Mouse (Mus musculus) gastrocnemius, adult 2 months (tissue): ENCODE results near the gene Tmc4. TPM values are rescaled to one million over a fixed set of nuclear protein-coding genes. Genes with fewer than 3 reads are reported as not detected.

Source experiments
- DNase-seq: peaks from one replicate; pipeline ENCODE4 v3.0.0; 2022
- H3K27ac ChIP-seq: fragments of 200-600 bp; 2 replicates; pipeline ENCODE4 v1.8.1; 2022; ENCODE audit warnings: mild to moderate bottlenecking
- H3K4me3 ChIP-seq: fragments of 200-600 bp; 2 replicates; pipeline ENCODE4 v1.8.1; 2022; ENCODE audit warnings: mild to moderate bottlenecking, moderate library complexity
- CTCF ChIP-seq: fragments of 200-600 bp; IDR thresholded peaks from 2 replicates; pipeline ENCODE4 v1.8.1; 2022; ENCODE audit warnings: antibody characterized with exemption, mild to moderate bottlenecking, moderate library complexity
- intact Hi-C: fragments of 180-260 bp; cut with DNase I; formaldehyde crosslinking; loops from one replicate; pipeline ENCODE4 v1.15.1; 2025
- total RNA-seq, 2 experiments: library from RNA; stranded (reverse); gene quantifications; 2 replicates each; pipeline ENCODE4 v1.2.3; 2021

Gene Tmc4
- total RNA-seq, 2 experiments from 2014 or later, result 0.38 to 1.3 TPM

GRCm38 (mm10) chr7:3704475-3704874, 27.1 kb upstream of the Tmc4 start:
- intact Hi-C loops, result loop anchor here (10.0 kb wide), 1 partner anchor 730 kb away; no protein-coding TSS in a partner anchor
- no peak for DNase-seq
- Histone ChIP-seq H3K27ac (peak overlapping the region; percentile 95), H3K4me3 (peak overlapping the region; percentile 83)
- TF ChIP-seq CTCF, result no peak

- TF ChIP-seq CTCF, result peak; percentile 35
- intact Hi-C loops, result loop anchor here (10.0 kb wide), 1 partner anchor 731 kb away; no protein-coding TSS in a partner anchor
- DNase-seq, result peak; percentile 97
- Histone ChIP-seq H3K4me3 (peak within 1 kb of the TSS; percentile 83), H3K27ac (peak within 1 kb of the TSS; percentile 95)
These were observed 26.6 kb upstream of the Tmc4 start, which contains the start of gene Rps9 for GRCm38 (mm10) chr7:3703879-3704441. Gene Rps9 (plus strand): TSS chr7:3703993.

GRCm38 (mm10) chr7:3703148-3703878, 26.0 kb upstream of the Tmc4 start:
- peak overlapping the region; percentile 95 for H3K27ac ChIP-seq
- peak overlapping the region; percentile 83 for H3K4me3 ChIP-seq
- no peak for TF ChIP-seq CTCF
- DNase-seq, result no peak
- intact Hi-C loops, result loop anchor here (10.0 kb wide), 1 partner anchor 731 kb away; no protein-coding TSS in a partner anchor

- Histone ChIP-seq H3K27ac (no peak overlapping the region), H3K4me3 (no peak overlapping the region)
- no peak for DNase-seq
- intact Hi-C loops, result no loop called here
- TF ChIP-seq CTCF, result no peak
These were observed 21.1 kb upstream of the Tmc4 start for GRCm38 (mm10) chr7:3698471-3698870.

GRCm38 (mm10) chr7:3694949-3695305, 17.6 kb upstream of the Tmc4 start:
- H3K4me3 ChIP-seq, result peak overlapping the region; percentile 76
- H3K27ac ChIP-seq, result peak overlapping the region; percentile 98
- intact Hi-C loops, result loop anchor here (5.0 kb wide), 2 partner anchors 48 to 68 kb away; partner anchors contain the start of genes Cnot3, Prpf31 and Tfpt
- peak; percentile 43 for DNase-seq

- intact Hi-C loops, result loop anchor here (5.0 kb wide), 2 partner anchors 47 to 67 kb away; partner anchors contain the start of genes Cnot3, Prpf31 and Tfpt
These were observed 17.0 kb upstream of the Tmc4 start for GRCm38 (mm10) chr7:3694076-3694948.

GRCm38 (mm10) chr7:3693809-3694075, 16.4 kb upstream of the Tmc4 start:
- no peak for DNase-seq
- H3K27ac ChIP-seq, result peak overlapping the region; percentile 98
- intact Hi-C loops, result loop anchor here (2.0 to 5.0 kb wide), 3 partner anchors 29 to 66 kb away; partner anchors contain the start of genes Cnot3, Leng1, Prpf31 and Tfpt
- no peak for TF ChIP-seq CTCF
- peak overlapping the region; percentile 76 for H3K4me3 ChIP-seq

More at GRCm38 (mm10) chr7:3694076-3694948, 17.0 kb upstream of the Tmc4 start:
- peak overlapping the region; percentile 76 for H3K4me3 ChIP-seq
- no peak for TF ChIP-seq CTCF
- DNase-seq, result peak; percentile 71
- H3K27ac ChIP-seq, result peak overlapping the region; percentile 98

GRCm38 (mm10) chr7:3692987-3693808, 15.8 kb upstream of the Tmc4 start, which contains the start of gene Mboat7:
Gene Mboat7 (minus strand): TSS chr7:3693523.
- peak; percentile 96 for DNase-seq
- intact Hi-C loops, result loop anchor here (2.0 to 5.0 kb wide), 3 partner anchors 28 to 66 kb away; partner anchors contain the start of genes Cnot3, Leng1, Prpf31 and Tfpt
- peak within 1 kb of the TSS; percentile 98 for H3K27ac ChIP-seq

GRCm38 (mm10) chr7:3692382-3692986, 15.1 kb upstream of the Tmc4 start, which contains the start of gene Tsen34:
Gene Tsen34 (plus strand): TSS chr7:3692863.
- no peak for DNase-seq
- intact Hi-C loops, result loop anchor here (2.0 to 5.0 kb wide), 3 partner anchors 28 to 65 kb away; partner anchors contain the start of genes Cnot3, Leng1, Prpf31 and Tfpt
- peak within 1 kb of the TSS; percentile 76 for H3K4me3 ChIP-seq
- peak within 1 kb of the TSS; percentile 98 for H3K27ac ChIP-seq
- no peak; the same call in 1 of the 2 replicates for TF ChIP-seq CTCF

More at GRCm38 (mm10) chr7:3692987-3693808, 15.8 kb upstream of the Tmc4 start, which contains the start of gene Mboat7:
- TF ChIP-seq CTCF, result no peak
- H3K4me3 ChIP-seq, result peak within 1 kb of the TSS; percentile 76

GRCm38 (mm10) chr7:3691919-3692318, 14.6 kb upstream of the Tmc4 start:
- intact Hi-C loops, result loop anchor here (2.0 to 5.0 kb wide), 3 partner anchors 27 to 65 kb away; partner anchors contain the start of genes Cnot3, Leng1, Prpf31 and Tfpt
- H3K4me3 ChIP-seq, result peak overlapping the region; percentile 76
- DNase-seq, result no peak
- peak overlapping the region; percentile 98 for H3K27ac ChIP-seq
- TF ChIP-seq CTCF, result no peak
